Mouse (Mus musculus) Muller cell, postnatal 12 days (primary cell): ENCODE measurements at regions not wholly inside any gene's neighbourhood (a gene's known extent, or its start where the extent isn't known, plus 50 kb on each side); places are given as distances from the start of the nearest gene placed in this dataset.

ENCODE experiments used
- DNase-seq: peaks from one replicate; pipeline ENCODE4 v3.0.0-alpha.2; 2015; ENCODE audit errors: inconsistent ontology term

DNA sequence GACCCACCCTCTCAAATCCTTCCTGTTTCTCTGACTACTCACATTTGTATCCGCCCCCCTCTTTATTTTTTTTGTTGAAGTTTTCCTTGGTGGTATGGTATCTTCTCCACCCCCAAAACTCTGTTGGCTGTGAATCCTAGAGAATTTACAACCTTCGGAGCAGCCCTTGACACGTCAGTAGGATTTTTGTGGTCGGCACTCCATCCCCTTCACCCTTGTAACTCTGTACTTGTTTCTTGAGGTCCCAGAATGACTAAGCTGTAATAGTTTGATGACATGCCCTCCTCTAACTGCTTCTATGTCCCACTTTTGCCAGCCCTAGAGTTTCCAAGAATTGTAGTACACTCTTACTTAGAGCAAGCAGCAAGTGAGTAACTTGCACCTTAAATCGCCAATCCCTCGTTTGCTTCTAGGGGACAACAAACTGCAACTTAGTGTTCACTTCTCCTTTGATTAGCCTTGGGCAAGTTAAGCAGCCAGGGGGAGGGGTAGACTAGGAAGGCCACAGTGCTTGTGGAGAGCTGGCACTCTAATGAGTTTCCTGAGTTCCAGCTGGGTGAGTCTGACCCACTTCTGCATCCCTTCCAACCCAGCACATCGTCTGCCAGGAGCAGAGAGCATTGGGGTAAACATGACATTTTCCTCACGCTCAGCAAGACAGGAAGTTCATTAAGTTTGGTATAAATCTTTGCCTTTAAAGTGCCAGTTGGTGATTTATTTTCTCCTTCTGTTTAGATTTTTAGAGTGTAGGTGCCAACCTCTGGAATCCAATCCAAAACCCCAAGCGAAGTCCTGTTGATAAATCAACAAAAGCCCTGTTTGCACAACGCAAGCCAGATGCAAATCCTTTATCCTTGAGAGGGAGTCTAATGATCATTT is 118.7 kb downstream of the Foxa2 start:
- peak; percentile 91 for DNase-seq

DNA sequence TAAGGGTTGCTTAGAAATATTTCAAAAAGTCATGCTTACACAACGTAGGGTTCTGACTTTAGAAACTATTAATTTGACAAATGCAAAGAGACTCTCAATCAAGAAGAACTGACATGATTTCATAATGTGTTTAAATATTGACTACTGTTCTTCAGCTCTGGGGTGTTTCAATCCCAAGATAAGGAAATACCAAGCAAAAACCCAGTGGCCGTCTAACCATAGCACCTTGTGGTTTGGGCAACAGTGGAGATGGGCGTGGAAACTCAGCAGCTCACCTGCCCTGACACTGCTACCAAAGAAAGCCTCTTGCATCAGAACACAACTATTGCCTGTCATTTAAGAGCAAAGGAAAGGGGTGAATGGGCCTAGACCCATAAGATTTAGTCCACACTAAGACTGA is 119.9 kb downstream of the Foxa2 start:
- no peak for DNase-seq

DNA sequence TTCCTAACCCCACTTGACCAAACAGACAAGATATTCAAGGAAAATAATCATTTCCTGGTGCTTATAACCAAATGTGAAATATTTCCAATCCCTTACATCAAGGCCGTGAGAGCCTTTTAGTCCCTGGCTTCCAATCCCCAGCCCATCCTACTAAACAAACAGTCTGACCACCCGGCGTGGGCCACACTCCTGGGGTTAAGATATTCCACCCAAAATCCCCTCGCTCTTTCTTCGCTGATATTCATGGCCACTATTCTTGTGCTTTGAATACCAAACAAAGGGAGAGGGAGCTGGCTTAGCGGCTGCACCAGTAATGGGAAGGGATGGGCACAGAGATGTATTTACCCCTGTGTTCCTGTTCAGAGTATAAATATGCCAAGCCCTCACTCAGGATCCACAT is 139.4 kb downstream of the Foxa2 start:
- DNase-seq, result no peak

DNA sequence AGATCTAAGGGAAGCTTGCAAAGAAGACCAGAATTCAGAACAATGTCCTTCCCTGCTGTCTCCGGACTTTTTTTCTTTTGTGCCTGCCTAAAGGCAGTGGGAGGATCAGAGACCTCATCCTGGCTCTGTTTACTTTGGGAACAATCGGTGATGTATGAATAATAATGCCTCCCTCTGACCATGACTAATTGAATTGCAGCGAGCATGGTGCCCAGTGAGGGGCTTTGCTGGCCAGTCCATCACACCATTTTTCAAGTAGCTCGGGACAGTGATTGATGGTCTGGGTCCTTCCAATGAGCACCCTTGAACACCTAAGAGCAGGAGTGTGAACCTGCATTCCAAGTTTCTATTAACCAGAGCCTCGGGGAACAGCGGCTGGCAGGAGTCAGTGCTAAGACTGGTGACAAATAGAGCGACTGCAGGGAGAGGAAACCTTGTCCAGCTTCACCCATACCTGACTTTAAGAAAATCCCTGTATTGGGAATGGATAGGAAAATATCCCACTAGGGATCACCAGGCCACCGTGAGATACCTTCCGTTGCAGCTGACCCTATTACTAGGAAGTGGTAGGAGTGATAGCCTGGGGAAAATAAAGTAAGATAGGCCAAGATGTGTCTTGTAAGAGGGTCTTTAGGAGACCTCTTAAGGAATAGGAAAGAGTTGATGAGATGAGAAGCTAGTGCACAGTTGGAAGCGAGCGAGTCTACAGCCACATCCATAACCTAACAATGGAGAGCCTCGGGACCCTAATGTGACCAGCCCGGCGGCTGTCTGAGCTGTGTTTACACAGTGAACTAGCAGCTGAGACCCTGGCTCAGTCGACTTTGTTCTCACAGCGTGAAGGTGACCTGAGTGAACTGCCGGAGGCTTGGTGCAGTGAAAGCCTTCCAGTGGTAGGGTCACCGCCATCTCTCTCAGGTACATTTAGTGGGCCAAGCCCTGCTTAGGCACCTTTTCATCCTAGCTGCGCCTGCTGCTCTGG is 140.7 kb downstream of the Foxa2 start:
- peak; percentile 16 for DNase-seq

DNA sequence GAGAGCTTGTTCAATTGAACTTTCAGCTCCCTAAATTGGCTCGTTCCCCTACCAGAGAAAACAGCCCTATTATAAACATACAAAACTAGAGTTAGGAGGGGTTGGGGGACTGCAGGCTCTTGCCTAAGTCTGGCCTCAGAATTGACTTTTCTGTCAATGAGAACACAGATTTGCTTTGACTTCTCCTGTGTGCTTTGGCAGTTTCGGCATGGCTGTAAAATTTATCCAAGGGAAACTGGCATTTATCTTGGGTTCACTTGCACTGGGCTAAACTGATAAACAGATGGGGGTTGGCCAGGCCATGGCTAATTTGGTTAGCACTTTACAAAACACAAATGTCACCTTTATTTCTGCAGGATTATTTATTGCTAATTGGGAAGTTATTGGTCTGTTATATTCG is 141.7 kb downstream of the Foxa2 start:
- no peak for DNase-seq

DNA sequence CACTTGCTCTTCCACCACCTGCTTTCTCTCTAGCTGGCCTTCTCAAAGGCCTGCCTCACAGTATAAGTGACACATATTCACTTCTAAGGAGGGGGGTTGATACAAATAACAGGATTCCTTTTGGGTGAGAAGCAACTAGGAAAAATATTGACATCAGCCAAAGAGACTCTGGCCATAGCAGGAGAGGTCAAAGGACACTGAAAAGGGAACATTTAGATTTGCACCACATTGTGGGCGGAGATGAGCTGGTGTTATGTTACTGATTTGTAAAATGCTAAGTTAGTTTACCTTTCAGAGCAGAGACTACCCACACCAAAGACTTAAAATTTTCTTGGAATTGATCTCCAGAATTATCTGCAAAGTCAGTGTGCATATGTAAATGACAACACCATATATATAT is 147.5 kb downstream of the Foxa2 start:
- no peak for DNase-seq

DNA sequence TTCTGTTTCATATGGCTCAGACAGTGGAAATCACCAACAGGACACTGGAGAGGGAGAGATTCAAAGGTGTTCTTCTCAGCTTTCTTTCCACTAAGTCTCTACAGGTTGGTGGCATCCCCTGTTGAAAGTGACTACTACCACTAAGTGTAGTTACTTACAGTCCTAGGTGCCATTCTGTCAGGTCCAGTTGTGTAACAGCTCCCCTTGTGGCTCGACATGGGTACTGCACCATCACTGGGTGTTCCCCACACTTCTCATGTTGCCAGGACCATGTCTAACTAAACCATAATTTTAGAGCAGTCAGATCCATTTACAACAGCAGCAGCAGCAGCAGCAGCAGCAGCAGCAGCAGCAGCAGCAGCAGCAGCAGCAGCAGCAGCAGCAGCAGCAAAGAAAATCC is 151.1 kb downstream of the Foxa2 start:
- DNase-seq, result peak; percentile 12

DNA sequence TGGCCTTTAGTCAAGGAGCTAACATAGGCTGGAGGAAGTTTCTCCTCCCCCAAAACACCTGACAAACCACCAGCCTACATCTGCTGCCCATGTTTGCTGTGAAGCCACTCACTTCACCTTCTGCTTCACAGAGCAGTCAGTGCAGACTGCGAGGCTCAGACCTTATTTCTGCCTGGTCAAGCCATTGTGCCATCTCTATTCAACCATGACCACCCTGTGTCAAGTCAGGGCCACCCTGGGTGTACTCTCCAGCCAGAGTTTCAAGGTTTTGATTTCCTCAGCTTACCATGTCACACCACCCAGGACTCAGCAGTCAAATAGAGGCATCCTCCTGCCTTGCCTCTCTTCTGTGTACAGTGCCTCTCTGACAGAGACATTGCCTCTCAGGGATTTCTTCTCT is 152.6 kb downstream of the Foxa2 start:
- DNase-seq, result no peak

DNA sequence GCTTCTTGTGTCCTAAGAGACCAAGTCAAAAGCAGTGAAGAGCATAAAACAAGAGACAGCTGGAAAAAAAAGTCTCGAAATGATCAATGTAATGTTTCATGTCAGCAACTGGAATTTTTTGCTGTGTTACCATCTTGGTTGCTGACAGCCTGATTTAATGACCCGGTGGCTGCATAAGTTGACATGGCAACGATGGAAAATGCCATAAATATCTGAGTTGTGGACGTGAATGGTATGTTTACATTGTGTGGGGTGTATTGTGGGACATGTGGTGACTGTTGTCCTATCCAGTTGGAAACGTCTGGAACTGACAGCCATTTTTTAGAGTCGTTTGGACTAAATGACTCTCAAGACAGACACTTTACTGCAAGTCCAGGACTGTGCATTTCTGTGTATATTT is 160.6 kb downstream of the Foxa2 start:
- DNase-seq, result no peak

DNA sequence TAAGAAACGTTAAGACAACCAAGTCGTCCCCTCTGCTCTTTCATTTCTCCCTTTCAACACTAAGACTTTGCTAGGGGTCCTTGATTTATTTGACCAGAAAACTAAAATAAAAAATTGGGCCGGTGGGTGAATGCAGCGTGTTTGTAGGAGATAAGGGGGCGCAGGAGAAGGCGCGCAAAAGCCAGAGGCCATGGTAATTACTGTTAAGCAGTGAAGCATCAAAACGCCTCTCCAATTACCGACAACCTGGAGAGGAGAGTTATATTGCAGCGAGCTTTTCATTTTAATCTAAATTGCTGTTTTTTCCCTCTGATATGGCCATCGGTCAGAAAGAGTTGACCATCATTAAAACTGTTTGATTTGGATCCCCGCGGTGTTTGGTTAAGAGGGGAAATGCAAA is 168.9 kb downstream of the Foxa2 start:
- no peak for DNase-seq

DNA sequence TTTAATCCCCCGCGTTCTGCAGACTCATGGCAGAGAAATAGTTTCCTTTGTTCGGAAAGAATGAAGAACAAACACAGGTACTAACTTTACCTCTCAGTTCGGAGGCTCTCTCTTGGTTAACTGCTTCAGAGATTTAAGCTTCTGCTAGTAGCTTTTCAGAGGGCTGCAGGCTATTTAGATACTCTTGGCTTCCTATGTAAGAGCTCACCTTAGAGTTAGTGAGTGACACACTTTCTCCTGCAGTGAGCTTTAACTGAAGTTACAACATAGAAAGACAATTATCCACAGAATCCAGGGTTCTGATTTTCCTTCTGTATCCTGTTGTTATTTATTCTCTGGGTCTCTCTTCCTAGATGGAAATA is 169.2 kb downstream of the Foxa2 start:
- DNase-seq, result no peak

DNA sequence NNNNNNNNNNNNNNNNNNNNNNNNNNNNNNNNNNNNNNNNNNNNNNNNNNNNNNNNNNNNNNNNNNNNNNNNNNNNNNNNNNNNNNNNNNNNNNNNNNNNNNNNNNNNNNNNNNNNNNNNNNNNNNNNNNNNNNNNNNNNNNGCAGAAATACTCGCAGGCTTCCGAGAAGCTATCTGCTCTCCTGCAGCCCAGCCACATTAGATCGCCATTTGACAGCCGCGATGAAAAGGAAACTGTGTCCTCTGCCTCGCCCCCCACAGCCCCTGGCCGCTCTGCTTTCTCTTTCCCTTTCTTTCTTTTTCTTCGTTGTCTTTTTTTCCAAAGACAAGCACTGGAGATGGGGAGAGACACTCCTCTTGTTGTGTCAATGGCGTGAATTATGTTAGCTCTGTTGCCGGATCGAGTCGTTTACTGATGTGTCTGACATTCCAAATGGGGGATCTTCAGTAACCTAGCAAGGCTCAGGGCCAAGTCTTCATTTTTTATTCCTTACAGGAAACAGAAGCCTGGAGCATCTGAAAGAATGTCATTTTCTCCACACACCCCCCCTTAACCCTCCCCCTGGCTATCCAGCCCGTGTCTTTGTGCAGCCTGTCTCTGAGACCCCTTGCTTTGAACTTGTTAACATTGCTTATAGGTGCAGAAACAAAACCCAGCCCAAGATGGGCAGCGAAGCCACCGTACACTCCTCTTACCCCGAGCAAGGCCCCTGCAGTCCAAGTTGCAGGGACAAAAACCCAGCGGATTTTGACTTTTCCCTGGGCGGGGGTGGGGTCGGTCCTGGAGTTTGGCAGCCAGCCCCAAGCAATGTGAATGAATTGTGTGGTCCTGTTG is 169.8 kb downstream of the Foxa2 start:
- DNase-seq, result peak; percentile 34

DNA sequence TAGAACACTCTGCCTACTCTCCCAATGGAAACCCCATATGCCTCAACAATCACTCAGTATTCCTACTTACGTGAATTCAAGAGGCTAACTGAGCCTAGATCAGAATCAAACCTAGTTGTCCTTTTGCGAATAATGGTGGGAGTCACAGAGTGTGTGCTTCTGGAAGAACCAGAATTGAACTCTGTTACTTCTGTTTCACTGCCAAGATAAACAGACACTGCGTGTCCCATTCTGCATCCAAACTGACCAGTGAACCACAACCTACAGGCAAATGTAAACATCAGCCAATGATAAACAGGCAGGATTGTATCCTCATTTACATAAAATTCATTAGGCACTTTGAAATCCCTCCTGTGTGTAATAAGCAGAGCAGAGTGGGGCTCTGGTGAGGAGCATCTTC is 173.8 kb downstream of the Foxa2 start:
- DNase-seq, result no peak

DNA sequence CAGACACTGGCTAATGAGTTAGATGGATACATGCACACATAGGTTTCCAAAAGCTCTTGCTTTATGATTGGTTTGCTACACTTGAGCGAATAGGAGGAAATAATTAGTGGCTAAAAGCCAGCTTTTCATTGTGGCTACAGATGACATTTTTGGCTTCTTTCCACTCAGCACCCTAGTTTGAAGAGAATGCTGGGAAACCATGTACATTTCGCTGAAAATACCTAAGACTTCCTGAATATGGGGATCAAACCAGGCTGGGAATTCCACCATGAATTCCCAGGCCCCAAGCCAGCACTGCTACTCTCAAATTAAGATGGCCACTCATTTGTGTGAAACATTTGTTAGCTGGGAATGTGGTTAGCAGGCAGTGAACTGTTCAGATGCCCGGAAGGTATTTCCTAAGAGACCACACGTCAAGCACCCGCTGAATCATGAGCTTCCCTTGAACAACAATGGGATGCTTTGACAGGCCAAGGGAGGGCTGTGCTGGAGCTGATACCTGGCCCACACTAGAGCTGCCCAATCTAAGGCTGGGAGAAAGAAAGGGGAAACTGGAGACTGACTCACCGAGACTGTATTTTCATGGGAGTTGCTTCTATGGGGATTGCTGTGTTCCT is 195.5 kb downstream of the Foxa2 start:
- DNase-seq, result peak; percentile 95

DNA sequence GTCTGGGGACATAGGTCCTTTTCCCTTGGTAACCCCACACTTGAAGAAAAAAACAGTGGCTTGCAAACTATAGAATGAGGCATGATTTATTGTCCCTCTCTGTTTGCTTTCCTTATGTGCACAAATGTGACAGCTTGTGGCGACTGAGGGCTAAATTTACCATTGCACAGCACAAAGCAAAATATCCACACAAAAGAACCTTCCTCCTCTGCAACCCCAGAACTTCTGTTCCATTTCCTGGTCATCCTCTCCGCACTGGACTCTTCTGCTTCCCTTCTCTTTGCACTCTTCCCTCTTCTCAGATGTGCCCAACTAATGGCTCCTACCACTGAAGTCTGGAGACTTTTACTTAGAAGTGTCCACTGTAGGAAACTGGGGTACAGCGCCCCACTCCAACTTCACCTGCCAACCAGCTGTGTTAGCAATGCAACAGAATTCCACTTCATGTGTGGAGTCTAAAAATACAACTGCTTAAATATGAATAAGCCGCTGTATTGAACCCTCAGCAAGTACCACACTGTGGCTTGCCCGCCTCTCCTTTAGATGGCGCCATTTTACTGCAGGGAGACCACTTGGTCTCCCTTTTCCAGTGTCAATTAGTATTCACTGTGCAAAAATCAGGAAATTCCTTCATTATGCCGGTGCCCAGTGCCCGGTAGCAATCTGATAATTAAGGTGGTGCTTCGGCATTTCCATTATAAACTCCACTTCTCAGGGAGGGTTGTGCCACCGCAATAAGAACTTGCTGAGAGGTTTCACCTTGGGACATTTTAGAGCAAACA is 199.6 kb downstream of the Foxa2 start:
- DNase-seq, result peak; percentile 47

DNA sequence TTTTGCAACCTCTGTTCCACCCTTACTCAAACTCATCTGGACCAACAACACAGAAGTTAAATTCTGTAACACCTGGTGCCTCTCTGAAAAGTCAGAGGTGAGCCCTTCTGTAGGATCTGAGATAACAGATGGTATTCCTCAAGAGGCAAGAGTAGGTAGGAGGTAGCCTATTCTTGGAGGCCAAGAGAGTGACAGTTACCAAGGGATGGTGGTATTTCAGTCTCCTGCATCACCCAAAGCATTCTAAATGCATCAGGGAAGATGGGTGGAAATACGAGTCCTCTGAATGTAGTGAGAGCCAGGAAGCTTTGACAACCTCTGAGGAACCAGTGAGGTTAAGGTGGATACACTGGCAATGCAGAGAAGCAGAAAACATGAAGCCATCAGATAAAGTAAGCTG is 201.5 kb downstream of the Foxa2 start:
- no peak for DNase-seq

DNA sequence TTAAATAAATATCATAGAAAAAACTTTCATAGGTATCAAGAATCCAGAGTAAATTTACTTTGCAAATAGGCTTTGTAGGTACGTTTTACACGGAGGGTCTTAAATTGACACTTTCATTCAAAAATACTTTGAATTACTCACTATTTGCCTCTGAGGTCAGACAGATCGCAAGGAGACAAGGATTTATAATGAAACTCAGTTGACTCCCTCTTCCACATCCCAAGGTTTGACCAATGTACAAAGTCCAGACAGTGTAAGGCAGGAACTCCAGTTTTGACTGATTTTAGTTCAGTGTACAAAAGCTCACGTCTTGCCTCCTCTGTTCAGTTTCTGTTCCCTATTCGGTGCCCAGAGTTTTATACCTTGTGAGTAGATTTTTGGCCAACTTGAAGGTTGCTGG is 205.8 kb downstream of the Foxa2 start:
- DNase-seq, result no peak

DNA sequence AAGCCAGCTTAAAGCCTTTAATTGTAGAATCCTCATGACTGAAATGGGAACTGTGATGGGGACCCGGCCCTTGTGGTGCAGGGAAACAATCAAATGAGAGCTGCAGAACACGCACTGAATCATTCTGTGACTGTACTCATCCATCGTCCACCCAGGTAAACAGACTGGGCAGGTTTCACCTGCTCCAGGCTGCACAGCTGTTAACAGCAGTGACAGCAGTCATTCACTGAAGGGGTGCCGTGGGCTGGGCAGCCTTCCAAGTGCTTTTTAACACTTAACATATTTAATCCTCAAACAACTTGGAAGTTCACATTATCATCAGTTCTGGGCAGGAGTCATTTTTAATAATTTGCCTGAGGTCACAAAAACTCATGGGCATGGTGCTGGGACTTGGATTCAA is 208.2 kb downstream of the Foxa2 start:
- no peak for DNase-seq

DNA sequence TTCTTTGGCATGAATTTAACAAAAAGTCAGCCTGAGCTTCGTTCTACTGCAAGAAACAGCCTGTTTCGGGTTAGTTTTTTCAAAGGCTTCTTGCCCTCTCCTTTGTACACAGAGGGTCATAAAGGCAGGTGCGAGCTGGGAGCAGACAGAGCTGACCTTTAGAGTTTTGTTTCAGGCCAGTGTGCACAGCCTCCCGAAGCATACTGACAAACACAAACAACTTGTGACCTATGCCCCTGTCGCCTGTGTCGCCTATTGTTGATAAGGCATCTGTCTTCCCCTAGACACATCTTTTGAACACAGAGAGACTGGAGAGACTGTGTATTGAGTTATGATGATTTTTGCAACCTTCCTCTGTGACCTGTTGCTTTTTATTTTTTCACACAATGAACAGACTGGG is 216.2 kb downstream of the Foxa2 start:
- no peak for DNase-seq

DNA sequence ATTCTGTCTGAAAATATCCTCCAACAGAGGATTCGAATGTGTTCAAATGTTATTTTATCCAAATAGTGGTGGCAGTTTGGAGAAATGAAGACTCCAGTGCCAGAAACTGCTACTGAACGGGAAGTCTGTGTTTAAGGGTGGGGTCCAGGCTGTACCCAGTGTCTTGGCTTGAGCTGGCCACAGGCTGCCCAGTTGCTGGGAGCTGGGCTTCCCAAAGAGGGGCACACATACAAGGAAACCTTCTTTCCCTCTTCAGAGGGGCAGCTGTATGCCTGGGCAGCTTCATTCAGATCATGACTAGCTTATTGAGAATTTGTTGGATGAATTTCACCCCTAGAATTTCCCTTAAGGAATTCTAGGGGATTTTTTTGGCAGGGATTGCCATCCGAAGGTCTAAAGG is 229.8 kb downstream of the Foxa2 start:
- DNase-seq, result no peak

DNA sequence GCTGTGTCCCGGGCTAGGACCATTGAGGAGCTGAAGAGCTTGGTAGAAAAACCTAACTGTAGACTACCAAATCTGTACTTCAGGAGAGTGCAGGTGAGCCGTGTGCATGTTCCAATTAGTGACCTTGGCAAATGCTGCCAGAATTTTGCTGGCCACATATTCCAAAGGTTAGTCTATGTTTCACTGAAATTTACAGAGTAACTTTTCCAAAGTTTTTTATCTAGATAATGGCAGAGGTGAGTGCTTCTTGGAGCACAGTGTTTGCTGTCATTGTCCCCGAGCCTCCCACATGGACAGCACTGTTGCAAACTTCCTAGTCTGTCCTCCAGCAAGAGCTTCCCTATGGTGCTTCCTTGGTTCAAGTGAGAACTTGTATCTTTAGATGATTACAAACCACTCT is 232.5 kb downstream of the Foxa2 start:
- no peak for DNase-seq
